Mouse (Mus musculus) heart, adult 11 months (tissue): ENCODE measurements at regions not wholly inside any gene's neighbourhood (a gene's known extent, or its start where the extent isn't known, plus 50 kb on each side); places are given as distances from the start of the nearest gene placed in this dataset.

Experiments
- DNase-seq: peaks from one replicate; pipeline ENCODE4 v3.0.0; 2022

DNA sequence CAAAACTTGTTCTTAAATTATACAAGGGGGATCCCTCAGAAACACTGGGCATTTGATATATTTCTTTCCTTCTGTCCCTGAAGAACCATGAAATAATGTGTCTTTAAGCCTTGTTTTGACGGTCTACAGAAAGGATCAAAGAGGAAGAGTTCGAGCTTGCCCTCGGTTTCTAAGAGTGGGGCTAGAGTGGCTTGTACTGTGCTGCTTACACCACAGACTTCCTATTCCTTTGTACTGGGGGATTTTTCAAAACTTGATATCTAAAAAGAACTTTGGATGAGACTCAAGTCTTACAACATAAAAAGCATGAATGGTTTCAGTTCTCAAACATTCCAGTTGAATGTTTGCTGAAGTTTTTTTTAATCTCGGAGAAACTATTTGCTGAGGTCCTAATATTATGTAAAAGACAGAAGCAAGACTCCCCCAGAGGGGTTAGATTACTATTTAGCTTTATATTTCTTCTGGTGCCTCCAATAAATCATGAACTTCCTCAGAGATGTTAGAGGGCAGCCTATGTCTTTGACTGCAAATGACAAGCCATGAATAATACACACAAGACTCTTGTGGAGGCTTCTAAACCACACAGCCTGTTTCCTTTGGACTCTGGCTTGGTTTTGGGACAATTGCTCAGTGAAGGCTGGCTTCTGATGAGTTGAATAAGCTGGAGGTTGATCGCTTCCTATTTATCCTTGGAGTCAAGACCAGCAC, 352.0 kb upstream of the Smim15 start:
- no peak for DNase-seq

DNA sequence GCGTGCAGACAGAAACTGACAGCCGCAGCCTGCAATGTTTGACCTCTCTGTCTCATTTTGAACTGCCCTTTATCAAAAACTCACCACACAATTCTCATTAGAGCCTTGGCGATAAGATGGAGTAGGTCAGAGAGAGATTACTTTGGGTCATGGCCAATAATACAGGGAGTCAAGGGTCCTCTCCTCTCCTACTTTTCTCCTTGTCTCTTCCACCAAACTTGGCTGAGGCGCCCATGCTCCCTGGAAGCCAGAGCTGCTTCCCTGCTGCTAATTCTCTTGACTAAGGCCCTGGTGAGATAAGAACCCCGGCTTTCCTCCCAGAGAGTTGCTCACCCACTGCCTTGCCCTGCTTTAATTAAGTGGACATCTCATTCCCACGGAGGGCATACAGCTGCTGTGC, 355.3 kb upstream of the Smim15 start:
- DNase-seq = peak; percentile 93

DNA sequence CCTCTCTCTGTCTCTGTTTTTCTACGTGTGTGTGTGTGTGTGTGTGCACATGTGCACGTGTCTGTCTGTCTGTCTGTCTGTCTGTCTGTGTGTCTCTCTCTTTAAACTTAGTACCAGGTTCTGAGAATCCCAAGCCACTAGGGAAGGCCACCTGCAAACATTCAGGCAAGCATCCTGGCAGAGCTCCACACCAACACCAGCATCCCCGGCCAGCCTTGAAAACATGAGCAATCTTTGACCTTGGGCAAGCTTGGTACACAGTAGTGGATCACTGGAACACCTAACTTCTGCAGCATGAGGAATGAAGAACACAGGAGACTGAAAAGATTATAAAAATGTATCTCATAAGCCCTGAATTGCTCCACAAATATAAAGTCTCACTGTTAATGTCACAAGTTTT, 359.0 kb upstream of the Smim15 start:
- no peak for DNase-seq

DNA sequence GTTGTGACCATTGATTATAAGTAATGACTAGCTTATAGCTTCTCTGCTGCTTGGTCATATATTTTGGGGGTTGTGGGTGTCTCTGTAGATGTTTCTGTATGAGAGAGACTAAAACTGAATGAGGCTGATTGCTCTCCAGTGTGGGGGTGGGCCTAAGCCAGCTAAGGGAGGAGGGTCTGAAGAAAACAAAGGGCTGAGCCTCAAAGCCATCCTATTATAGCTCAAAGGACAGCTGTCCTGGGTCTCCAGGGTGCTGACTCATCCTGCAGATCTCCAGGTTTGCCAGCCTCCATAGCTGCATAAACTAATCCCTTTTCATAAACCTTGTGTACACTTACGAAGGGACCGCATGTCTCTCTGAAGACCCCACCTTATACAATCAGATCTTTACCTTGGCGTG, 360.3 kb upstream of the Smim15 start:
- no peak for DNase-seq

DNA sequence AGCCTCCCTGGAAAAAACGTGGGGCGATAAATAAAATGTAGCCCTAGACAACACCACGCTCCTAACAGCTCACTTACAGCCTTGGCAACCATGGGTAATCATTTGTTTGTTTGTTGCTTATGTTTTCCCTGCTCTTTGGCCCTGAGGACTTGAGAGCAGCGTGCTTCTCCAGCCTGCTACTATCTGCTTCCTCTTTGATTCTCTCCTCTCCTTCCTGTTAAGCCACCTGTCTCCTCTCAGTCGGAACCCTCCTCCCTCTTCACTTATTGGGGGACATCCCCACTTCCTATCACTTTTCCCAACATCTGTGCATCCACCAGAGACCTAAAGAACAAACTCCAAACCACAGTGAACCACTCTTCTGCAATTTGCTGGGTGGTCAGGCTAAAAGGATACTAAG, 362.5 kb upstream of the Smim15 start:
- DNase-seq = no peak

DNA sequence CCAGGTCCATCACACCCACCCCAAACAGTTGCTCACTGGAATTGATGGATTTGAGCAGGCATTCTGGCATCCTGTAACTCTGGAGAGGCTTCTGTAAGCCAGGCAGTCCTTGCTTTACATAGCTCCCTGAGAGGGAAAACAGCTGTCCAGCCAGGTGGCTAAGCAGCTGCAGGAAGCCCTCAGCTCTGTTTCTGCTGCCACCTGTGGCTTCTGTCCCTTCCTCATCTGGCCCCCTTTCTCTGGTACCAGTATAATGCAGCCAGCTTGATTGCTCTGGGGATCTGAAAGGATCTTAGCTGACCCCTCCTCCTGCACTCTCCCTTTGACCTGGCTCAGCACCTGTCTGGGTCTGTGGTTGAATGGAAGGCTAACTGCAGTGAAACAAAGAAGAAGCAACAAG, 365.4 kb upstream of the Smim15 start:
- no peak for DNase-seq

DNA sequence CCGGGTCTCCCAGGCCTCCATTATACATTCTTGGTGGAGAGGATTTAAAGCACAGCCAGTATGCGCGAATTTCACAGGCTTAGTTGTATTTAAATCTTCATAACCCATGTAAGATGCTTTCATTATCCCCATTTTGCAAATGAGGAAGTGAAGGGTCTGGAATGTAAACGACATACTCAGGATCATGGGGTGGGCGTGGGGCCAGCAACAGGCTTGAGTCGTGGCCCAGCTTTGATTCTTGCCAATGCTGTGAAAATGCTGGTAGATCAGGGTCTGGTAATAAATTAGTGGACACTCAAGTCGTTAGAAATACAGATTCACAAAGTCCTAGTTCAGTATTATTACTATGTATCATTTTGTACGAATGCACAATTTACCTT, 367.2 kb upstream of the Smim15 start:
- DNase-seq = peak; percentile 89

DNA sequence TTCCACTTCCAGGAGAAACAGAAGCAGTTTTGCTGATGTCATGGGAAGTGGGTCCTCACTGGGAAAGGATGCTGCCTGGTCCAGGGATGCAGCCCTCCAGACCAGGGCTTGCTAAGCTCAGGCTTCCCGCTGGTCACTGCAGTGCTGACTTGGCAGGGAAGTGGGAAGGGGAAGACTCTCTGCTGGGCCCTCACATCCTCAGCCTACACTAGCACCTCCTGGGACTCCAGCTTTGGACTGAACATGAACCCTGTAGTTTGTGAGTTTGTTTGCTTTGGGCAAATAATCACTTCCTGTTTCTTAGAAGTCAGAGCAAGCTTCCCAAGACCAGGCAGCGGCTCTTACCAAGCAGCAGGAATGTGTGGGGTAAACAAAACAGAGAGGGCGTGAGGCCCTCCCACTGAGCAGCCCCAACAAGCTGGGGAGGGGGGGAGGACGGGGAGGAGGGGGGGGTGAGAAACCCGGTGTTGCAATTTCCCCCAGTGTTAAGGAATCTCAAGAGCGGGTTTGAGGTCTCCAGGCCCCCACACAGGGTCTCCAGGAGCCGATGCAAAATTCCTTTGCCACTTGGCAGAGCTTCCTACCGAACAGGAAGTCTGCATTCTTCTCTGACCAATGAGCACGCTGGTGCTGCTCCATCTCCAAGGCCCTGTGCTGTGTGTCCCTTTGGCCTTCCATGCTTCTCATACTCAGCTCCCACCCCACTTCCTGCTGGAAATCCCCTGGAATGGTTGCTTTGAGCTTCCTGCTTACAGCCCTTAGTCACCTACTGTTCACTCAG, 367.7 kb upstream of the Smim15 start:
- peak; percentile 99 for DNase-seq

DNA sequence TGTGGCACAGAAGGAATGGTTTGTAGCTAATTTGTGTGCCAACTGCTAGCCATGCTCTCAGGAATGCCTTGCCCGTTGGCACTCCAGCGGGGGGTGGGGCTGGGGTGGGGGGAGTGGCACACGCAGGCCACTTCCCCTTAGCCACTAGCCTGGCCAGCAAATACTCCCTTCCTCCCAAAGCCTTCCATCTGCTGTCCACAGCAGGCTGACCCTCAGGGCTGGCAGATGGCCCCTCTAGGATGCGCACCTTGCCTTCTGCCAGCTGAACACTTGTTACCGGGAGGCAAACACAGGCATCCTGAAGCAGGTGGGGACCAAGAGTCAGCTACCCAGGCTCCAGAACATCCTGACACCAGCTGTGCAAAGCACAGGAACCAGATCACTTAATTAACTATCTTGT, 372.1 kb upstream of the Smim15 start:
- DNase-seq = no peak

DNA sequence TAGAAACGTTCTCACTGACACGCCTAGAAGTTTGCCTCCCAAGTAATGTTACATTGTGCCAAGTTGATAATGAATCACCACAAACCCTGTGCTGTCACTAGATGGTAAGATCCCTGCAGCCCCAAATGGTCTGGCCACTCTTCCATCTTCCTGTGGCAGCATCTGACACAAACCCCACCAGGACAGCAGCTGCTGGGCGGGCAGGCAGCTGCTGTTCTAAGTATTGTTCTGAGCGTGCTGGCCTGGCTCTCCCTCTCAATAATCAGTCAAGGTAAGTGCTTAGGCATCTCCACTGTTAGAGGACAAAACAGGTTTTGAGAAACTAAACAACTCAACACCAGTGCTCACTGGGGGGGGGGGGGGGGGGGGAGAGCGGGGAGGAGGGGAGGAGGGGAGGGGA, 375.7 kb upstream of the Smim15 start:
- DNase-seq = no peak

DNA sequence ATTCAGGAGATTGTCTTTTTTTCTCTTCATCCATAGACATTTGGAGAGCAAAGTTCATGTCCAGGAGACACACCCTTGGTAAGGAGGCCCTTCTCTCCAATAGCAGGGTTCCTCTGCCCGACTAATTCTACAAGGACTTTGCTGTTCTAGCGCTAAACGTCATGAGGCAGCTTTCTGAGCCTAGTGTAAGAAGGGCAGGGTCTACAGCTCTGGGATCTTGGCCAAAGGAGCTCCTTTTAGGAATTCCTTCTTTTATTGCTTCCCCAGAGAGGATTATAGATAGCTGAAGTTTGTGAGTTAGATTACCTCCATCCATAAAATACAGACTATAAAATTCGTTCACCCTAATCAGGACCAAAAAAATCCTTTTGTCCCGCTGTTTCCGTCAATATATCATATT, 378.5 kb upstream of the Smim15 start:
- DNase-seq = no peak

DNA sequence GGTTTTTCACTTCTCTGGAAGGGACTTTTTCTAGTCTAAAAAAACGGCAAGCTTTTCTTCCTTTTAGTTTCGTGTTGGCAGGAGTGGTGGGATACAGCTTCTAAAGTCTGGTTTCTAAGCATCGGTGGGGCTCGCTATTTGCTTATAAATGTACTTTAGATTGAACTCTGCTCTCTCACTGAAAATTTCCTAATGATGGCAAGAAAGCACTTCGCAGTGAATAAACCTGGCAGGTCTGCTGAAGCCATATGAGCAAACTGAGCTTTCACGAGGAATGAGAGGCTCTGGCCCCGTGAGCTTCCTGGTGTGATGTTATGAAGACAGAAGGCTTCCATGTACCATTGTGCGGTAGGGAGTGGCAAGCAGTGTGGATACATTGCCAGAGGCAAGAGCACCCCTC, 380.0 kb upstream of the Smim15 start:
- DNase-seq = no peak

DNA sequence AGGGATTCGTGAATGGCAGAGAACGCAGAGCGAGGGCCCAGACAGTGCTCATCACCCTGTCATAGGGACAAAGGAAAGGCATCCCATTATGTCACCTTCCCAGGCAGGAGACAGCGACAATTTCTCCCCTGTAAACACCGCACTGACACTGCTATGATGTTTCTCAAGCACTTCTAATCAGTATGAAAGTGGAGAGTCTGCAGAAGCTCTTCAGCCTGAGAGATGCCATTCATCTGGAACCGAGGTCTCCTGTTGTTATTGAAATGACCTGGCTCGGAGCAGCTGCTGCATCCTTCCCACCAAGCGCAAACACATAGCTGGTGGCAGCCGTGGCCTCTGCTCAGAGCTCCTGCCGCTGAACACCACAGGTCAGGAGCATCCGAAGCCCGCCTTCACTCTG, 380.5 kb upstream of the Smim15 start:
- no peak for DNase-seq

DNA sequence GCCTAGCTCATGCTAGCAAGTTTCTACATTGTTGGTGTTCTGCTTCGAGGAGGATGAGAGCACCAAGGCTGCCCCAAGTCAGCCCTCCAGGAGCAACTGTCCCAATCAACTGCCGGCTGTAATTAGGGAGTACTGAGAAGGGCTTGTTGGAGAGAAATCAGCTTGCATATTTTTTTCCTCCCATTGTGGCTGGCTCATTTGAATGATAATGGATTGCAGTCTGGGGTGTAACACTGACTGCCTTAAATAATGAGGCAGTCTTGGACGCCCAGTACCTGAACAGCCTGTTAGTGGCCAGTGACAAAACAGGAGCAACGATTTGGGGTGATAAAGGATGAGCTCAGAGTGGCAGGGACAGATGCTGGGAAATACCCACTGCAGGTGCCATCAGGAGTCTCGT, 382.8 kb upstream of the Smim15 start:
- no peak for DNase-seq

DNA sequence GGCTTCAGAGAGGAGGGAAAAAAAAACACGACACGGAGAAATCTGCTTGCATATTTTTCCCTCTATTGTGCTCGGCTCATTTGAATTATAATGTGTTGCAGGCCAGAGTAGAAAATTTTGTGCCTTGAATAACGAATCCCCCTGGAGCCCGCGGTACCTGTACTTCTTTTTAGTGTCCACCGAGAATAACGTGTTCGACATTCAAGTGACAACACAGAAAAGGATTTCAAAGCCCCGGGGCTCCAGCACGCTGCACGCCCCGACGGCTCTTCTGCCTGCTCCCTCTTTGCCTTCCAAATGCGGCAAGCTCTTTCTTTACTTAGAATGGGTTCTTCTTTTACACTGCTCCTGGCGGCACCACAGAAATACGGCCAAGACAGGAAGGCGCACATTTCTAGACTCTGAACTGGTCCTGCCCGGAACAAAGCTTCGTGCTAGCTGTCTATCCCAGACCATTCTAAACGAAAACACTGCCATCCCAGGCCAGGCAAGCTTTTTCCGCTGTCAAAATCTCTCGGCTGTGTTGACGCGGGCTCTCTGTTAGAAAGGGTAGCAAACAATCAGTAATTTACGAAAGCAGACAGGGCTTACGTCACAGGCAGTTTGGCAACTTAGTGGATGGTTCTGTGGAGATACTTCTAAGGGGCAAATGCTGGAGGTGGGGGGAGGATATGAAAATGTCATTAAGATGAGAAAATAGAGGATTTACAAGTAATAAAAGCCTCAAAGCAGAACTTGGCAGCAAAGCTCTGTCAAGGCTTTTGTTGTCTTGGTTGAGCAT, 398.2 kb upstream of the Smim15 start:
- no peak for DNase-seq

DNA sequence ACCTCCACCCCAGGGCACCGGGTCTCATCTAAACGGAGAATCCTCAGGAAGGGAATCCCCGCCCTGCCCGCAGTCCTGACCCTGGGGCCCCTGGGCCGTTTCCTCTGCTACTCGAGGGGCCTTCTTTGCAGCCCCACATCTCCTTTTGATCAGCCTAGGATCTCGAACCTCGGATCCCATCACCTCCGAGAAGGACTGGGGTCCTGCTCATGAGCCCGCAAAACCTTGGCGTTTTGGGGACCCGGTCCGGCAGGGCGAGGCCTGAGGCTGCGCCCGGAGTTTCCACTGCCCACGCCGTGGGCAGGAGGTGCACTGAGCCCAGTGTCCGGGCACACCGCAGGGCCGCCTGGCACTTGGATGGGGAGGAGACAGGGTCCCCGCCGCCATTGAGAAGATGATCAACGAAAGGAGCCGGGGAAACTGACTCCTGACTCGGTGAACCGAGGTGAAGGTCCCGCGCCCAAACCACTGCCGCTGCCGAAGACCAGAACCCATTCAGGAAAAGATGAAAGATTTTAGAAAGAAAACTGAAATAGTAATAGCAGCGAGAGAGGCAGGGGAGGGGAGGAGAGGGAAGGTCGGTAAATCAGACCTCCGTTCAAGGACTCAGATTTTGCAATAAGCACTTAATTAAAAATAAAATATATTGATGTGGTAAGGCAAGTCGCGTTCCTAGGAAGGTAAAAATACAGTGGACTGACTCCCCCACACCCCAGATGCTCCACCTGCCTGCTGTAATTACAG, 399.0 kb upstream of the Smim15 start:
- no peak for DNase-seq

DNA sequence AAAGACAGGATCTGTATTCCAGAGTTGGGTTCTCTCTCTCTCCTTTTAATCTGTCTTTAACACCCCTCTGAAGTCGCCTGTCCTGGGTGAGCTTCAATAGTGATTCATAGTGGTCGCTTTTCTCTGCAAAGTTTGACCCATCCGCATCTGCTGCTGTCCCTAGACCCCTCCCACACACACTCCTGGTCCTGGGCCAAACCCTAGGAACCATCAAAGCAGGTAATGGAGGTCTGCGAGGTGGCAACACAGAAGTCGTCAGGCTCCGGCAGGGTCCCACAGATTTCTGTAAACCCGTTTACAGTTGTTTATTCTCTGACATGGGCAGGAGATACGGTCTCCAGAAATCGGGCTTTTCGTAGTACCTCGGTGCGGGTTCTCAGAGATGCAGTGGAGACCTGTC, 399.5 kb upstream of the Smim15 start:
- DNase-seq = no peak

DNA sequence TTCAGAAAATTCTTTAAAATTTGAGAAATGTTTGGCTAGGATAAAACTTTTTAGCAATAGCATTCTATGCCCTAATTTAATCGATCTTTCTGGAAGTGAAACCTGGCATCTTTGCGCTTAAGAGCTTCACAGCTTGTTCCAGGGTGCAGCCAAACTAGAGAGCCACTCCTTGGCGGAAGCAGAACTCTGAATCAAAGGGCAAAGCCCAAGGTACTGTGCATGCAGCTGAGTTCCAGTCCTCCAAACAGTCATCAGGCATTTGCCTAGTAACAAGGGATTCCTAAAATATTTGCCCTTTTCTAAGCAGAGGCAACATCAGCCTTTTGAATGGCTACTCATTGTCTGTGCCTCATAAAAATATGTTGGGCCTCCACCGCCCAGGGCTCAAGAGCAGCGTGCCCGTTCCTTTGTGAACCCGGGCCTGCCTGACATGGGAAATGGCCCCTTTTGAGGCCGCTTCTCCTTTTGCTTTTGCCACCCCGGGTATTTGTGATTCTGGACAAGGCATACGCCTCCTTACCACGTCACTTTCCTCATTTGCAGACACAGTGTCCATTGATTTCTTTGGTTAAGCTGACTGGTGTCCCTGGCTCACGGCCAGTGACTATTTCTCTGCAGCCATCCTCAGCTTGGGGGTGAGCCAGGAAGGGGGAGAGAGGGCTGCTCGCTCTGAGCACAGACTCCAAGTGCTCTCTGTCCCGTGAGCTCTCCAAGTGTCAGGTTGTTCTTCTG, 402.2 kb upstream of the Smim15 start:
- DNase-seq = no peak

DNA sequence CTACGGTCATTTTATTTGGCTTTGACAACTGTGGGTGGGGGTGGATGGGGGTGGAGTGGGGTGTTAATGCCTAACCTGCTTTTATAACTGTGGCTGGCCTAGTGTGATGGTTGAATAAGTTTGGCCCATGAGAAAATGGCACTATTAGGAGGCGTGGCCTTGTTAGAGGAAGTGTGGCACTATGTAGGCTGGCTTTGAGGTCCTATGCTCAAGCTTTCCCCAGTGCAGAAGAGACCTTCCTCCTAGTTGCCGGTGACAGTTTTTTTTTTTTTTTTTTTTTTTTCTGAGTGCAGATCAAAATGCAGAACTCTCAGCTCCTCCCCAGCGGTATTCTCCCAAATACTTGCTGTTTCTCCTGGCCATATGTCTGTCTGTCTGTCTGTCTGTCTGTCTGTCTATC, 404.6 kb upstream of the Smim15 start:
- peak; percentile 35 for DNase-seq

DNA sequence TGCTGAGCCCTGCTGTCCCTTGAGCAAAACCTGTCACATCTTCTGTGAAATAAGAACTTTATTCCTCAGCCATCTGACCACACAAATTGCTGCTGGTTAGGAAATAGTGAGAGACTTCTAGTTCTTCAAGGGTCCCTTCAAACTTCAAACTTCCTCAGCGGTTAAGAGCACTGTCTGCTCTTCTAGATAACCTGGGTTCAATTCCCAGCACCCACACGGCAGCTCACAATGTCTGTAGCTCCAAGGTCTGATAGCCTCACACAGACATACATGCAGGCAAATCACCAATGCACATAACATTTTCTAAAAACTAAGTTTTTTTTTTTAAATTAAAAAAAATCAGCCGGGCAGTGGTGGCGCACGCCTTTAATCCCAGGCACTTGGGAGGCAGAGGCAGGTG, 407.0 kb upstream of the Smim15 start:
- DNase-seq = no peak

DNA sequence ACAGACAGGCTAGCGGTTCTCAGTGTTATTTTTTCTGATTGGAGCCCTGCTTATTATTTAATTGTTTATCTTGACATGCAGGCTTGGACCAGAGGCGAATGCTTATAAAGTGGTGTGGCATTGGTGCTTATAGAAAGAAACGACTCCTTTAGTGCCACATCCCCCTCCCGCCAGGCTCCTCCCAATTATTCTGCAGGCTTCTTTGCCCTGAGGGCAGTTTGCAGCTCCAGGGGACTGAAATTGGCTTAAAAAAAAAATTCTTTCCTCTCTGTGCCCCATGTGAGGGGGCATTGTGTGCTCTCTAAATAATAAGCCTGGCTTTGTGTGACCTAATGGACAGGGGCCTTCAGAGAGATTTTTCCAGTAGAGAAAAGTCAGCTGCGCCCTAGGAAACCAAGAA, 409.1 kb upstream of the Smim15 start:
- DNase-seq = no peak

DNA sequence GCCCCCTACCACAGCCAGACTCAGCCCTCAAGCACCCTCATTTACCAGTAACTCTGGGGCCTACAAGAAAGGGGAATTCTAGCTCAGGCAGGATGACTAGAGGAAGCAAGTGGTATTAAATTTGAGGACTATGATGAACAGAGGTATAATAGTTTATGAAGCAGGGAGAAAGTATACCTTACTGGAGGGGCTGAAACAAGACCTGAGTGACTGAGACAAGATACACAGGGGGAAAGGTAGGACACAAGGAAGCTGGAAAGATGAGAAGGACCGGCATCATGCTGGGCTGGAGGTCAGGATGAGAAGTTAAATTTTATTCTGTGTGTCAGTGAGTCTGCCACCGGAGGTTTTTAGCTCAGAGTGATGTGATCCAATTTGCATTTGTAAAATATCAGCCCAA, 417.2 kb upstream of the Smim15 start:
- peak; percentile 31 for DNase-seq

DNA sequence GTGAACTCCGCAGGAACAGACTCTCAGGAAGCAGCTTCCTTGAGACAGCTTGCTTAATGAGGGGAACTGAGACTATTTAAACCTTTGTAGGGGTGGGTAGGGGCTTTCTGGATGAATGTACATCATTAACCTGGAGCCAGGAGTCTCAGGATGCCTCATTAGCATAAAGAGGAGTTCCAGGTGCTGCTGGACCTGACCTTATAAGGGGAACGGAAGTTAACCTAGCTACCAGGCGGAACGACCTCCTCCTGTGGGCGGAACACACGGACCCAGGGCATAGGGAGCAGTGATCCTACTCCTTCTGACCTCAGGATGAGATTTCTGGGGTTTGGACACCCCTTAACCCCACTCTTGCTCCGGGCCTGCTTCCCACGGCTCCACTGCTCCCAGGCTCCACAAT, 417.6 kb upstream of the Smim15 start:
- peak; percentile 72 for DNase-seq
